Mouse (Mus musculus): ENCODE data around the gene Endou. TPM values are rescaled to one million over a fixed set of nuclear protein-coding genes. Genes with fewer than 3 reads are reported as not detected.

Gene Endou
- polyA plus RNA-seq, 1 experiment, result 0.04 TPM

GRCm38 (mm10) chr15:97776514-97776913, 45.4 kb upstream of the Endou start:
- H3K36me3 ChIP-seq (ENCODE audit: control insufficient read depth, insufficient read depth), result no peaks in the 10 kb centered on the region
- TF ChIP-seq CTCF (IDR thresholded peaks at IDR 0.05; ENCODE audit: control insufficient read depth, insufficient read depth, insufficient read length), result peak; percentile 91
- TF ChIP-seq MYOD1 (IDR thresholded peaks at IDR 0.05; ENCODE audit: control insufficient read depth, insufficient read length, low read depth), result no peak
- no peaks in the 10 kb centered on the region for H3K79me2 ChIP-seq (ENCODE audit: control insufficient read depth, insufficient read depth)
- no peaks in the 10 kb centered on the region for H3K79me3 ChIP-seq (ENCODE audit: low read depth)
- no peaks in the 10 kb centered on the region for H3K27me3 ChIP-seq (ENCODE audit: control insufficient read depth, insufficient read depth, insufficient read length)
- H3ac ChIP-seq (ENCODE audit: control insufficient read depth, insufficient read length, low read depth), result no peak overlapping the region
- H3K4me3 ChIP-seq (ENCODE audit: insufficient read depth, poor library complexity, severe bottlenecking), result no peak overlapping the region

GRCm38 (mm10) chr15:97773961-97774370, 42.8 kb upstream of the Endou start:
- Histone ChIP-seq H3K27me3 (ENCODE audit: control insufficient read depth, insufficient read depth, insufficient read length) (no peaks in the 10 kb centered on the region), H3K36me3 (ENCODE audit: control insufficient read depth, insufficient read depth) (no peaks in the 10 kb centered on the region), H3K4me3 (ENCODE audit: insufficient read depth, poor library complexity, severe bottlenecking) (no peak overlapping the region), H3K79me3 (ENCODE audit: low read depth) (no peaks in the 10 kb centered on the region), H3K79me2 (ENCODE audit: control insufficient read depth, insufficient read depth) (no peaks in the 10 kb centered on the region), H3ac (ENCODE audit: control insufficient read depth, insufficient read length, low read depth) (no peak overlapping the region)
- TF ChIP-seq MYOG (IDR thresholded peaks at IDR 0.05; ENCODE audit: control insufficient read depth, extremely low read depth, insufficient read length) (no peak), CEBPB (IDR thresholded peaks at IDR 0.05; ENCODE audit: low read depth) (no peak), CTCF (IDR thresholded peaks at IDR 0.05; ENCODE audit: control insufficient read depth, insufficient read depth, insufficient read length) (no peak), FOSL1 (IDR thresholded peaks at IDR 0.05; ENCODE audit: insufficient read depth, low read length, poor library complexity, severe bottlenecking) (no peak), MAX (IDR thresholded peaks at IDR 0.05) (no peak)

GRCm38 (mm10) chr15:97773108-97773507, 42.0 kb upstream of the Endou start:
- Histone ChIP-seq H3ac (ENCODE audit: control insufficient read depth, insufficient read length, low read depth) (no peak overlapping the region), H3K27me3 (ENCODE audit: control insufficient read depth, insufficient read depth, insufficient read length) (no peaks in the 10 kb centered on the region), H3K79me3 (ENCODE audit: low read depth) (no peaks in the 10 kb centered on the region), H3K36me3 (ENCODE audit: control insufficient read depth, insufficient read depth) (no peaks in the 10 kb centered on the region), H3K79me2 (ENCODE audit: control insufficient read depth, insufficient read depth) (no peaks in the 10 kb centered on the region), H3K4me3 (ENCODE audit: insufficient read depth, poor library complexity, severe bottlenecking) (no peak overlapping the region)
- no peak for TF ChIP-seq MYOG (IDR thresholded peaks at IDR 0.05; ENCODE audit: control insufficient read depth, extremely low read depth, insufficient read length)
- peak; percentile 21 for TF ChIP-seq MAX (IDR thresholded peaks at IDR 0.05)

- Histone ChIP-seq H3ac (ENCODE audit: control insufficient read depth, insufficient read length, low read depth) (no peak overlapping the region), H3K4me3 (ENCODE audit: insufficient read depth, poor library complexity, severe bottlenecking) (no peak overlapping the region), H3K79me2 (ENCODE audit: control insufficient read depth, insufficient read depth) (no peaks in the 10 kb centered on the region), H3K36me3 (ENCODE audit: control insufficient read depth, insufficient read depth) (no peaks in the 10 kb centered on the region), H3K79me3 (ENCODE audit: low read depth) (no peaks in the 10 kb centered on the region), H3K27me3 (ENCODE audit: control insufficient read depth, insufficient read depth, insufficient read length) (peaks cover 12% of the 10 kb centered on the region)
- TF ChIP-seq USF1 (IDR thresholded peaks at IDR 0.05; ENCODE audit: low read depth), result no peak
- TF ChIP-seq MAX (IDR thresholded peaks at IDR 0.05), result no peak
- TF ChIP-seq CTCF (IDR thresholded peaks at IDR 0.05; ENCODE audit: control insufficient read depth, insufficient read depth, insufficient read length), result no peak
- TF ChIP-seq FOSL1 (IDR thresholded peaks at IDR 0.05; ENCODE audit: insufficient read depth, low read length, poor library complexity, severe bottlenecking), result no peak
- no peak for TF ChIP-seq CEBPB (IDR thresholded peaks at IDR 0.05; ENCODE audit: low read depth)
- TF ChIP-seq MYOG (IDR thresholded peaks at IDR 0.05; ENCODE audit: control insufficient read depth, extremely low read depth, insufficient read length), result no peak
- no peak for TF ChIP-seq MYOD1 (IDR thresholded peaks at IDR 0.05; ENCODE audit: control insufficient read depth, insufficient read length, low read depth)
These were observed 39.1 kb upstream of the Endou start for GRCm38 (mm10) chr15:97770280-97770679.

DNA sequence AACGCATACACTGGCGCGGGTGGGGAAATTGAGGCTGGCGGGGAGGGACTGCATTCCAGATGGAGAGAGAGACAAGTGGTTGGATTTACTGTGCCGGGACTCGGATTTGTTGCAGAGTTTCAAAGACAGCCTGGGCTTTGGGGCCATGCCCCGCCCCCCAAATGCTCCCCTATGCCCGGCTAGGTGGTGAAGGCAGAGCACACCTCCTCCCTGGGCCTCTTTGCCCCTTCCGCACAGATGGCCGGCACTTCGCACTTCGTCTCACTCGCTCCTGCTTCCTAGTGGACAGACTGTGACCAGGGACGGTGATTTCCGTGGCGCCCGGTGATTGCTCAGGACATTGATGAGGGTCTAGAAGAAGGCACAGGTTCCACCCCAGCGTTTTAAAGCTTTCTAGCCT, 37.1 kb upstream of the Endou start:
- TF ChIP-seq MYOD1 (IDR thresholded peaks at IDR 0.05; ENCODE audit: control insufficient read depth, insufficient read length, low read depth) (no peak), FOSL1 (IDR thresholded peaks at IDR 0.05; ENCODE audit: insufficient read depth, low read length, poor library complexity, severe bottlenecking) (no peak), MAX (IDR thresholded peaks at IDR 0.05) (no peak), USF1 (IDR thresholded peaks at IDR 0.05; ENCODE audit: low read depth) (no peak), CTCF (IDR thresholded peaks at IDR 0.05; ENCODE audit: control insufficient read depth, insufficient read depth, insufficient read length) (no peak), MYOG (IDR thresholded peaks at IDR 0.05; ENCODE audit: control insufficient read depth, extremely low read depth, insufficient read length) (no peak), CEBPB (IDR thresholded peaks at IDR 0.05; ENCODE audit: low read depth) (no peak)
- H3K27me3 ChIP-seq (ENCODE audit: control insufficient read depth, insufficient read depth, insufficient read length), result peaks cover 19% of the 10 kb centered on the region

GRCm38 (mm10) chr15:97767280-97768186, 36.4 kb upstream of the Endou start, which contains the start of gene Rapgef3:
TSS of gene Rapgef3 (minus strand) at chr15:97767972.
- TF ChIP-seq MAX (IDR thresholded peaks at IDR 0.05), result peak; percentile 82
- peak; percentile 54 for TF ChIP-seq USF1 (IDR thresholded peaks at IDR 0.05; ENCODE audit: low read depth)
- peak; percentile 4 for TF ChIP-seq MYOD1 (IDR thresholded peaks at IDR 0.05; ENCODE audit: control insufficient read depth, insufficient read length, low read depth)
- peak; percentile 65 for TF ChIP-seq CTCF (IDR thresholded peaks at IDR 0.05; ENCODE audit: control insufficient read depth, insufficient read depth, insufficient read length)
- TF ChIP-seq CEBPB (IDR thresholded peaks at IDR 0.05; ENCODE audit: low read depth), result no peak
- peak; percentile 24 for TF ChIP-seq FOSL1 (IDR thresholded peaks at IDR 0.05; ENCODE audit: insufficient read depth, low read length, poor library complexity, severe bottlenecking)
- Histone ChIP-seq H3K36me3 (ENCODE audit: control insufficient read depth, insufficient read depth) (no peaks in the 10 kb centered on the region), H3K79me3 (ENCODE audit: low read depth) (no peaks in the 10 kb centered on the region), H3K79me2 (ENCODE audit: control insufficient read depth, insufficient read depth) (no peaks in the 10 kb centered on the region), H3ac (ENCODE audit: control insufficient read depth, insufficient read length, low read depth) (peak within 1 kb of the TSS; percentile 34), H3K27me3 (ENCODE audit: control insufficient read depth, insufficient read depth, insufficient read length) (peaks cover 19% of the 10 kb centered on the region), H3K4me3 (ENCODE audit: insufficient read depth, poor library complexity, severe bottlenecking) (peak within 1 kb of the TSS; percentile 26)

More for the DNA sequence above, 37.1 kb upstream of the Endou start:
- Histone ChIP-seq H3K79me3 (ENCODE audit: low read depth) (no peaks in the 10 kb centered on the region), H3K79me2 (ENCODE audit: control insufficient read depth, insufficient read depth) (no peaks in the 10 kb centered on the region), H3K4me3 (ENCODE audit: insufficient read depth, poor library complexity, severe bottlenecking) (peak overlapping the region; percentile 26), H3K36me3 (ENCODE audit: control insufficient read depth, insufficient read depth) (no peaks in the 10 kb centered on the region), H3ac (ENCODE audit: control insufficient read depth, insufficient read length, low read depth) (peak overlapping the region; percentile 34)
